Mouse (Mus musculus): ENCODE data around the gene Dnaaf3. TPM values are rescaled to one million over a fixed set of nuclear protein-coding genes. Genes with fewer than 3 reads are reported as not detected.

Gene Dnaaf3
- polyA plus RNA-seq, 1 experiment from 2014 or later: 1.0 TPM

- H3K4me3 ChIP-seq (ENCODE audit: low read depth, low read length): no peak overlapping the region
- ATAC-seq (replicated peaks; ENCODE audit: insufficient number of reproducible peaks, low FRiP score, low TSS enrichment, low read depth) (no peak), DNase-seq (ENCODE audit: low spot score) (no peak)
- H3K9me3 ChIP-seq (replicated peaks; ENCODE audit: control insufficient read depth, low read length): no peaks in the 10 kb centered on the region
- H3K4me1 ChIP-seq (ENCODE audit: control insufficient read depth, insufficient read depth, low read length): no peaks in the 10 kb centered on the region
- WGBS: 90% methylated on average over 6 of the region's 6 CpGs
- no peak overlapping the region for H3K9ac ChIP-seq (replicated peaks; ENCODE audit: low read length)
- no peaks in the 10 kb centered on the region; the same call in 1 of the 2 replicates for H3K36me3 ChIP-seq (replicated peaks; ENCODE audit: control insufficient read depth, insufficient read depth, low read depth, low read length)
- no peaks in the 10 kb centered on the region for H3K27me3 ChIP-seq (ENCODE audit: control insufficient read depth, insufficient read depth, low read length)
- no peak overlapping the region for H3K27ac ChIP-seq (replicated peaks; ENCODE audit: low read depth, low read length)
- no peak overlapping the region for H3K4me2 ChIP-seq (ENCODE audit: low read depth, low read length)
These were observed 40.9 kb downstream of the Dnaaf3 start for GRCm38 (mm10) chr7:4491308-4491707.

GRCm38 (mm10) chr7:4482281-4482680 lies 50.0 kb downstream of the Dnaaf3 start:
- no peak overlapping the region for H3K27ac ChIP-seq (replicated peaks; ENCODE audit: low read depth, low read length)
- H3K9ac ChIP-seq (replicated peaks; ENCODE audit: low read length): no peak overlapping the region
- 86% methylated on average over 12 of the region's 12 CpGs for WGBS
- DNase-seq (ENCODE audit: low spot score) (no peak), ATAC-seq (replicated peaks; ENCODE audit: insufficient number of reproducible peaks, low FRiP score, low TSS enrichment, low read depth) (no peak)
- no peak overlapping the region for H3K4me3 ChIP-seq (ENCODE audit: low read depth, low read length)
- H3K9me3 ChIP-seq (replicated peaks; ENCODE audit: control insufficient read depth, low read length): no peaks in the 10 kb centered on the region
- no peaks in the 10 kb centered on the region for H3K4me1 ChIP-seq (ENCODE audit: control insufficient read depth, insufficient read depth, low read length)
- peaks cover 5% of the 10 kb centered on the region; the same call in 1 of the 2 replicates for H3K36me3 ChIP-seq (replicated peaks; ENCODE audit: control insufficient read depth, insufficient read depth, low read depth, low read length)
- H3K27me3 ChIP-seq (ENCODE audit: control insufficient read depth, insufficient read depth, low read length): no peaks in the 10 kb centered on the region
- no peak overlapping the region for H3K4me2 ChIP-seq (ENCODE audit: low read depth, low read length)

- H3K4me1 ChIP-seq (ENCODE audit: control insufficient read depth, insufficient read depth, low read length): no peaks in the 10 kb centered on the region
- no peaks in the 10 kb centered on the region for H3K9me3 ChIP-seq (replicated peaks; ENCODE audit: control insufficient read depth, low read length)
- DNase-seq (ENCODE audit: low spot score): peak; percentile 73
- H3K36me3 ChIP-seq (replicated peaks; ENCODE audit: control insufficient read depth, insufficient read depth, low read depth, low read length): peaks cover 3% of the 10 kb centered on the region; the same call in 1 of the 2 replicates
- no peak for ATAC-seq (replicated peaks; ENCODE audit: insufficient number of reproducible peaks, low FRiP score, low TSS enrichment, low read depth)
- 25% methylated on average over 6 of the region's 6 CpGs for WGBS
- no peak overlapping the region for H3K4me3 ChIP-seq (ENCODE audit: low read depth, low read length)
- H3K9ac ChIP-seq (replicated peaks; ENCODE audit: low read length): no peak overlapping the region
- H3K27me3 ChIP-seq (ENCODE audit: control insufficient read depth, insufficient read depth, low read length): no peaks in the 10 kb centered on the region
- H3K4me2 ChIP-seq (ENCODE audit: low read depth, low read length): no peak overlapping the region
- no peak overlapping the region for H3K27ac ChIP-seq (replicated peaks; ENCODE audit: low read depth, low read length)
These were observed 52.6 kb downstream of the Dnaaf3 start for GRCm38 (mm10) chr7:4479674-4480073.

- H3K27me3 ChIP-seq (ENCODE audit: control insufficient read depth, insufficient read depth, low read length): peaks cover 3% of the 10 kb centered on the region
- H3K27ac ChIP-seq (replicated peaks; ENCODE audit: low read depth, low read length): peak overlapping the region; percentile 83
- H3K4me1 ChIP-seq (ENCODE audit: control insufficient read depth, insufficient read depth, low read length): no peaks in the 10 kb centered on the region
- peak overlapping the region; percentile 78 for H3K4me2 ChIP-seq (ENCODE audit: low read depth, low read length)
- peak overlapping the region; percentile 51 for H3K9ac ChIP-seq (replicated peaks; ENCODE audit: low read length)
- H3K4me3 ChIP-seq (ENCODE audit: low read depth, low read length): peak overlapping the region; percentile 41
- DNase-seq (ENCODE audit: low spot score) (no peak), ATAC-seq (replicated peaks; ENCODE audit: insufficient number of reproducible peaks, low FRiP score, low TSS enrichment, low read depth) (no peak)
- WGBS: 5% methylated on average over 16 of the region's 16 CpGs
- H3K9me3 ChIP-seq (replicated peaks; ENCODE audit: control insufficient read depth, low read length): no peaks in the 10 kb centered on the region
- peaks cover 3% of the 10 kb centered on the region; the same call in 1 of the 2 replicates for H3K36me3 ChIP-seq (replicated peaks; ENCODE audit: control insufficient read depth, insufficient read depth, low read depth, low read length)
These were observed 53.4 kb downstream of the Dnaaf3 start for GRCm38 (mm10) chr7:4478796-4479291.

GRCm38 (mm10) chr7:4478021-4478795 lies 54.0 kb downstream of the Dnaaf3 start:
- peak overlapping the region; percentile 41 for H3K4me3 ChIP-seq (ENCODE audit: low read depth, low read length)
- H3K4me1 ChIP-seq (ENCODE audit: control insufficient read depth, insufficient read depth, low read length): no peaks in the 10 kb centered on the region
- peaks cover 3% of the 10 kb centered on the region; the same call in 1 of the 2 replicates for H3K36me3 ChIP-seq (replicated peaks; ENCODE audit: control insufficient read depth, insufficient read depth, low read depth, low read length)
- ATAC-seq (replicated peaks; ENCODE audit: insufficient number of reproducible peaks, low FRiP score, low TSS enrichment, low read depth): peak; percentile 98
- peaks cover 5% of the 10 kb centered on the region for H3K27me3 ChIP-seq (ENCODE audit: control insufficient read depth, insufficient read depth, low read length)
- 0% methylated on average over 39 of the region's 39 CpGs for WGBS
- H3K4me2 ChIP-seq (ENCODE audit: low read depth, low read length): peak overlapping the region; percentile 78
- H3K27ac ChIP-seq (replicated peaks; ENCODE audit: low read depth, low read length): peak overlapping the region; percentile 83
- peak overlapping the region; percentile 66 for H3K9ac ChIP-seq (replicated peaks; ENCODE audit: low read length)
- no peaks in the 10 kb centered on the region for H3K9me3 ChIP-seq (replicated peaks; ENCODE audit: control insufficient read depth, low read length)
- DNase-seq (ENCODE audit: low spot score): peak; percentile 95

GRCm38 (mm10) chr7:4473940-4474339 lies 58.3 kb downstream of the Dnaaf3 start:
- WGBS: 7% methylated on average over 19 of the region's 19 CpGs
- ATAC-seq (replicated peaks; ENCODE audit: insufficient number of reproducible peaks, low FRiP score, low TSS enrichment, low read depth) (no peak), DNase-seq (ENCODE audit: low spot score) (no peak)
- H3K27ac ChIP-seq (replicated peaks; ENCODE audit: low read depth, low read length): no peak overlapping the region
- H3K9ac ChIP-seq (replicated peaks; ENCODE audit: low read length): no peak overlapping the region
- H3K36me3 ChIP-seq (replicated peaks; ENCODE audit: control insufficient read depth, insufficient read depth, low read depth, low read length): no peaks in the 10 kb centered on the region
- peaks cover 16% of the 10 kb centered on the region for H3K27me3 ChIP-seq (ENCODE audit: control insufficient read depth, insufficient read depth, low read length)
- H3K4me1 ChIP-seq (ENCODE audit: control insufficient read depth, insufficient read depth, low read length): no peaks in the 10 kb centered on the region
- no peak overlapping the region for H3K4me2 ChIP-seq (ENCODE audit: low read depth, low read length)
- H3K4me3 ChIP-seq (ENCODE audit: low read depth, low read length): 0 out of 2 replicates have a peak overlapping the region, but pooled peaks have one; percentile 1
- H3K9me3 ChIP-seq (replicated peaks; ENCODE audit: control insufficient read depth, low read length): no peaks in the 10 kb centered on the region

Small RNA genes lying within 50 kb of the gene (microRNA-seq; reads per million reads assigned to microRNA genes)
- gene Gm23577 (ENCODE audit: borderline number of aligned reads): not detected

Other genes starting within 250 kb of the Dnaaf3 start
- not detected in 2 replicates for gene Ncr1, start 194.7 kb downstream of the Dnaaf3 start, polyA plus RNA-seq (2014; fragmentation: Nextera tagmentation; extraction: Ambion mirVana)
- gene Gp6, start 134.7 kb downstream of the Dnaaf3 start, polyA plus RNA-seq (2014; fragmentation: Nextera tagmentation; extraction: Ambion mirVana): 0.58 and 1.3 TPM in 2 replicates
- 26.0 and 32.9 TPM in 2 replicates for gene Rdh13, start 86.8 kb downstream of the Dnaaf3 start, polyA plus RNA-seq (2014; fragmentation: Nextera tagmentation; extraction: Ambion mirVana)
- 3.0 and 5.8 TPM in 2 replicates for gene Eps8l1, start 71.8 kb downstream of the Dnaaf3 start, polyA plus RNA-seq (2014; fragmentation: Nextera tagmentation; extraction: Ambion mirVana)
- 33.0 and 35.3 TPM in 2 replicates for gene Ppp1r12c, start 30.8 kb downstream of the Dnaaf3 start, polyA plus RNA-seq (2014; fragmentation: Nextera tagmentation; extraction: Ambion mirVana)
- 44.9 and 61.5 TPM in 2 replicates for gene Tnnt1, start 16.1 kb downstream of the Dnaaf3 start, polyA plus RNA-seq (2014; fragmentation: Nextera tagmentation; extraction: Ambion mirVana)
- gene Tnni3, start 8.2 kb downstream of the Dnaaf3 start, polyA plus RNA-seq (2014; fragmentation: Nextera tagmentation; extraction: Ambion mirVana): 2.6 and 9.9 TPM in 2 replicates
- gene Syt5, start 15.1 kb upstream of the Dnaaf3 start, polyA plus RNA-seq (2014; fragmentation: Nextera tagmentation; extraction: Ambion mirVana): 4.8 and 6.6 TPM in 2 replicates
- not detected in 2 replicates for gene Ptprh, start 71.6 kb upstream of the Dnaaf3 start, polyA plus RNA-seq (2014; fragmentation: Nextera tagmentation; extraction: Ambion mirVana)
- 0.63 and 2.5 TPM in 2 replicates for gene Tmem86b, start 99.0 kb upstream of the Dnaaf3 start, polyA plus RNA-seq (2014; fragmentation: Nextera tagmentation; extraction: Ambion mirVana)
- 4.9 and 5.0 TPM in 2 replicates for gene Ppp6r1, start 126.6 kb upstream of the Dnaaf3 start, polyA plus RNA-seq (2014; fragmentation: Nextera tagmentation; extraction: Ambion mirVana)
- gene Hspbp1, start 152.6 kb upstream of the Dnaaf3 start, polyA plus RNA-seq (2014; fragmentation: Nextera tagmentation; extraction: Ambion mirVana): 102 and 104 TPM in 2 replicates
- 2.1 and 2.3 TPM in 2 replicates for gene Brsk1, start 158.2 kb upstream of the Dnaaf3 start, polyA plus RNA-seq (2014; fragmentation: Nextera tagmentation; extraction: Ambion mirVana)
- gene Tmem150b, start 192.8 kb upstream of the Dnaaf3 start, polyA plus RNA-seq (2014; fragmentation: Nextera tagmentation; extraction: Ambion mirVana): not detected in 2 replicates
- 55.7 and 61.6 TPM in 2 replicates for gene Kmt5c, start 207.7 kb upstream of the Dnaaf3 start, polyA plus RNA-seq (2014; fragmentation: Nextera tagmentation; extraction: Ambion mirVana)
- 41.6 and 42.1 TPM in 2 replicates for gene Cox6b2, start 220.6 kb upstream of the Dnaaf3 start, polyA plus RNA-seq (2014; fragmentation: Nextera tagmentation; extraction: Ambion mirVana)
- gene Fam71e2, start 238.8 kb upstream of the Dnaaf3 start, polyA plus RNA-seq (2014; fragmentation: Nextera tagmentation; extraction: Ambion mirVana): not detected in 2 replicates